Mouse (Mus musculus) granulocyte monocyte progenitor cell, adult 5-6 weeks (primary cell): Measurements from ENCODE around the gene Flt1. TPM values are rescaled to one million over a fixed set of nuclear protein-coding genes. Genes with fewer than 3 reads are reported as not detected.

Experiments
- ATAC-seq: replicated peaks from 2 replicates; pipeline ENCODE4 v1.8.0; 2016; ENCODE audit warnings: mild to moderate bottlenecking, moderate TSS enrichment, inconsistent platforms; ENCODE audit not compliant: poor library complexity, severe bottlenecking
- total RNA-seq, 2 experiments: library from RNA; stranded (forward) in 1 of 2; stranded (reverse) in 1 of 2; fragments of 200-712, 200-1000 nt in 1 of 2; fragments of >200 nt in 1 of 2; fragmentation: Nextera tagmentation in 1 of 2; gene quantifications; 2 replicates each; pipeline ENCODE4 v1.2.3; 2014 to 2017

Flt1 gene
- total RNA-seq (2014; fragmentation: Nextera tagmentation) (0.75 and 3.4 TPM in 2 replicates), total RNA-seq (2017) (3.7 TPM in 2 replicates)

- ATAC-seq = peak; percentile 7; the same call in 1 of the 2 replicates
Observed at GRCm38 (mm10) chr5:147725831-147726700, at the start of gene Flt1. Flt1 (minus strand) TSS chr5:147726011.

GRCm38 (mm10) chr5:147775222-147775621, 49.4 kb upstream of the Flt1 start:
- ATAC-seq = peak; percentile 55

GRCm38 (mm10) chr5:147769918-147770317, 44.1 kb upstream of the Flt1 start:
- no peak for ATAC-seq

- ATAC-seq = no peak
Observed at GRCm38 (mm10) chr5:147764061-147764460, 38.2 kb upstream of the Flt1 start.

GRCm38 (mm10) chr5:147761984-147762383, 36.2 kb upstream of the Flt1 start:
- no peak for ATAC-seq

- ATAC-seq = no peak
Observed at GRCm38 (mm10) chr5:147761275-147761674, 35.5 kb upstream of the Flt1 start.

- ATAC-seq = peak; percentile 70
Observed at GRCm38 (mm10) chr5:147758640-147759319, 33.0 kb upstream of the Flt1 start.

- ATAC-seq = peak; percentile 68
Observed at GRCm38 (mm10) chr5:147757832-147758587, 32.2 kb upstream of the Flt1 start.

GRCm38 (mm10) chr5:147752914-147753341, 27.1 kb upstream of the Flt1 start:
- no peak for ATAC-seq

- ATAC-seq = peak; percentile 44
Observed at GRCm38 (mm10) chr5:147751673-147752130, 25.9 kb upstream of the Flt1 start.

GRCm38 (mm10) chr5:147749972-147750371, 24.2 kb upstream of the Flt1 start:
- no peak for ATAC-seq

GRCm38 (mm10) chr5:147748081-147748581, 22.3 kb upstream of the Flt1 start:
- peak; percentile 89 for ATAC-seq

- no peak for ATAC-seq
Observed at GRCm38 (mm10) chr5:147744900-147745653, 19.3 kb upstream of the Flt1 start.

- ATAC-seq = peak; percentile 84
Observed at GRCm38 (mm10) chr5:147742468-147743111, 16.8 kb upstream of the Flt1 start.

- no peak for ATAC-seq
Observed at GRCm38 (mm10) chr5:147736766-147737280, 11.0 kb upstream of the Flt1 start.

GRCm38 (mm10) chr5:147733682-147734081, 7.9 kb upstream of the Flt1 start:
- ATAC-seq = peak; percentile 73

GRCm38 (mm10) chr5:147732926-147733325, 7.1 kb upstream of the Flt1 start:
- ATAC-seq = no peak

GRCm38 (mm10) chr5:147727481-147727880, 1.7 kb upstream of the Flt1 start:
- ATAC-seq = no peak
